Mouse (Mus musculus) adipocyte (in vitro differentiated cells): ENCODE results near the gene Zfpl1.
"Not testable (repeated sequence)": the region's sequence is repeated elsewhere in the genome, so short reads cannot be mapped to it uniquely, and the experiment has no call there.

Experiments
- DNase-seq: peaks from one replicate; pipeline ENCODE4 v3.0.0-alpha.2; 2016; ENCODE audit warnings: low spot score

The Zfpl1 gene

GRCm38 (mm10) chr19:6084478-6085248, at the start of gene Zfpl1, which contains the start of gene Cdca5:
Zfpl1 (minus strand) TSS chr19:6084956.
Cdca5 (plus strand) TSS chr19:6084983.
- DNase-seq = peak; percentile 99

- not testable (repeated sequence) for DNase-seq
These were observed 48.4 kb upstream of the Zfpl1 start for GRCm38 (mm10) chr19:6133197-6133596.

DNA sequence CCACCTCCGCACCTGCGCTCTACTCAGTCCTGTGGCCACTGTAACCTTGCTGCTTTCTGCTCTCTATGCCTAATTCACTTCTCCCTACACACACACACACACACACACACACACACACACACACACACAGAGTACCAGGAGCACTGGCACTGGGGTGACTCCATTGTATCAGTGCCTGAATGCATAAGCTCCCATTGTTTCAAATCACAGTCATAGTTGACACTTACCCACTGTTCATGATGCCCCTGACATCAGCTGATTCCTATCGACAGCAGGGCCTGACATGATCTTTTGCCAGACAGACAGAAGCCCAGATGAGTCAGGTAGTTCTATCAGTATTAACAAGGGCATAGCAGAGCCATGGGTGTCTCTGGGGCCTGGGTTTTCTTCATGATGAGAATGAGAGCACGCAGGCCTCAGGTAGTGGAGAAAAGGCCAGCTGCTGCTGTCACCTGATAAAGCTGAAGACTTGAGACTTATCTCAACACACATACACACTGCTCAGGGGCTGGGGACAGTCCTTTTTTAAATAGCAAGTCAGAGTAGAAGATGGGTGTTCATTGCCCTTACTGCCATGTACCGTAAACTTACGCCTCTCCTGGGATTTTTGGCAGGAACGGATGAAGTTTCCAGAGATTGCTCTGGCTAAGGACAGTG, 47.5 kb upstream of the Zfpl1 start:
- DNase-seq = no peak

GRCm38 (mm10) chr19:6130414-6131128, 45.8 kb upstream of the Zfpl1 start:
- not testable (repeated sequence) for DNase-seq

- peak; percentile 99 for DNase-seq
These were observed 43.1 kb upstream of the Zfpl1 start, which contains the start of gene Snx15 for GRCm38 (mm10) chr19:6127760-6128341. Snx15 (minus strand) TSS chr19:6128304.

DNA sequence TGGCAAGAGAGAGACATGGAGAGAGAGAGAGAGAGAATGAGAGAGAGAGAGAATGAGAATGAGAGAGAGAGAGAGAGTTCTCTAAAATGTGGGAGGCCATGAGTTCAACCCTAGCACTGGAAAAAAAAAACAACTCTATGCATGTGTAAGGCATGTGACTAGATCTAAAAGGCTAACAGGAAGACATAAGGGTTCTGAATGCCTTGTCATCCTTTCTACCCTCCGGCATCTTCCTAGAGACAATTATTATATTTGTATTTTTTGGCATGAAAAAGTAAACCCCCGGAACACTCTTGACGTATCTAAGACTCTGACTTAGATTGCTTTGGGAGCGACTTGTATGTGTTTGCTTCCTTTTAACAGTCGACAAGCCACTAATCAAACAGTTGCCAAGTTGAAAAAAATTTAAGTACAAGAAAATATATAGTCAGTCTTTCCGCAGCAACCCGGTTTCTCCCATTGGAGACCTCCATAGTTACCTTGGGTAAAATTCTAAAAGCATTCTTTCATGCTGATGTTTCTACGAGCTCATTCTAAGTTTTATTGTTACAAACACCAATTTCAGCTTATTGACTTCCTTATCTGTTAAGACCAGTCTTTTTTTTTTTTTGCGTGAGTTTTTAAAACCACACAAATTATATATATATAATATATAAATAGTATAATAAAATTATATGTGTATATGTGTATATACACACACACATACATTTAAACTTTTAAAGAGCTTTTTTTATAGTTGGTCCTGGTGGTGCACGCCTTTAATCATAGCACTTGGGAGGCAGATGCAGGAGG, 42.2 kb upstream of the Zfpl1 start:
- DNase-seq = no peak

GRCm38 (mm10) chr19:6126289-6126688, 41.5 kb upstream of the Zfpl1 start:
- peak; percentile 81 for DNase-seq

DNA sequence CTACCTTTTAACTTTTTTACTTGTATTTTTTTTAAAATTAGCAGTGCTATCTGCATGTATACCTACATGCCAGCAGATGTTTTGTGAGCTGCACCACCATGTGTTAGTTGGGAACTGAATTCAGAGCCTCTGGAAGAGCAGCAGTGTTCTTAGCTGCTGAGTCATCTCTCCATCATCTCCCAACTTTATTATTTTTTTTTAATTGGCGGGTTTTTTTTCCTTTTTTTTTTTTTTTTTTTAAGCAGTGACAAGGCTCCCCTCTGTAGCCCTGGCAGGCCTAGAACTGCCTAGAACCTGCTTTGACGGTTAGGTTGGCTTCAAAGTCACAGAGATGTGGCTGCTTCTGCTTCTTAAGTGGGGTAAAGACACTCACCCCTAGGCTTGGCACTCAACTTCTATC, 40.1 kb upstream of the Zfpl1 start:
- peak; percentile 55 for DNase-seq

DNA sequence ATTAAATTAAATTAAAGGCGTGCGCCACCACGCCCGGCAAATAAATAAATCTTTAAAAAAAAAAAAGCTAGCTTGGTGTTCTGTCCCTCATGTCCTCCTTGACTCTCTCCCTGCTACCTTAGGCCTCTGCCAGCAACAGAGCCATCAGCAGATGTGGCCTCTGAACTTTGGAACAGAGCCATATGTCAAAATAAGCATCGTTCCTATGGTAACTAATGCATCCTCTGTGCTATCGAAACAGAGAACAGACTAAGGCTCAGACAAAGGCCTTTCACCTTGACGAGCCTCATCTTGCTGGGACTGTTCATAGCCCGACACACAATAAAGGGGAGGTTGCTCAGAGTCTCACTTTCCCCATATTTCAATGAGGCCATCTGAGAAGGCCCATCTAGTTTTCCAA, 38.6 kb upstream of the Zfpl1 start:
- peak; percentile 69 for DNase-seq

- DNase-seq = no peak
These were observed 37.0 kb upstream of the Zfpl1 start for GRCm38 (mm10) chr19:6121761-6122160.

DNA sequence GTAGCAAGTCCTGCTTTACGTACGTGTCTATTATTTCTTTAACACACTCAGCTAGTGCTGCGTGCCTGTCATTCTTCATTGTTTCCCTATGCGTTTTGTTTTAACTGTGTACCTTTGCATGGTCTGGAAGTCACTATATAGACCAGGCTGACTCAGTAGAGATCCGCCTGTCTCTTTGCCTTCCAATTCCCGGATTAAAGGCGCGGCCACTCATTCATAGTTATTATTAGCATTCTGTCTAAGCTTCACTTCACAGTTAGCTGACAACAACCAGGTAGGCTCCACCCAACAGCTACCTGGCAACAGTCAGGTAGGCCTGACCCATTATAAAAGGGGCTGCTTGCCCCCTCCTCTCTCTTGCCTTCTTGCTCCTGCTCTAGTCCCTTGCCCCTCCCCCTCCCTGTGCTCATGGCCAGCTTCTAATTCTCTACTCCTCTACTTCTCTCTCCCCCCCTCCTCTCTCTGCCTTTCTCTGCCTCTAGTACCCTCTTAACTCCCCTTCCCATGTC, 34.0 kb upstream of the Zfpl1 start:
- no peak for DNase-seq

GRCm38 (mm10) chr19:6117986-6118676, 33.4 kb upstream of the Zfpl1 start, which contains the start of gene Sac3d1:
Sac3d1 (minus strand) TSS chr19:6118650.
- DNase-seq = peak; percentile 96

DNA sequence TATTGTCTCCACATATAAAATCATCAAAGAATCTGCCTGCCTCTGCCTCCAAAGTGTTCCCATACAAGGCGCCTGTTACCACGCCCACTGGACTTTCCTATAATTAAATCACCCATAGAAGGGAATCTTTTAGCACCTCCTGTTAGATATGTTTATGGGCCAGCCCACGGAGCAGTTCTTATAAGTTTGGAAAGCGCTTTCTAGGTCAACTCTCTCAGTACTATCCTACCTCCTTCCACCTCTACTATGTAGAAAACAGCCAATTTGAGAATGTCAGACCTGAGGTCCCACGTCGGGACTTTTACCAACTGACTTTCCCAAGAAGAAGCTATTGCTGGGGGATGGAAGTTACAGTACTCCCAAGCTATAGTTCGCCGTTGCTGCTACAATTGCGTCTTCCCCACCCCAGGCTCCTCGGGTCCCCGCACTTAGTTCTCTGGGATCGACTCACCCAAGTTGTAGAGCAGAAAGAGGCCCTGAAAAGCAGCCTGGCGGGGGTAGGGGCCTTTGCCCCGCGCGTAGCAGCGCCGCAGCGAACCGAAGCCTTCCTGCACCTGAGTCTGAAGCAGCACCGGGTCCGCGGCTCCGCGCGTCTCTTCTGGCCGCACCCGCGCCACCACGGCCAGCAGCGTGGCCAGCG, 32.7 kb upstream of the Zfpl1 start:
- DNase-seq = peak; percentile 26

GRCm38 (mm10) chr19:6116113-6116850, 31.5 kb upstream of the Zfpl1 start:
- no peak for DNase-seq

DNA sequence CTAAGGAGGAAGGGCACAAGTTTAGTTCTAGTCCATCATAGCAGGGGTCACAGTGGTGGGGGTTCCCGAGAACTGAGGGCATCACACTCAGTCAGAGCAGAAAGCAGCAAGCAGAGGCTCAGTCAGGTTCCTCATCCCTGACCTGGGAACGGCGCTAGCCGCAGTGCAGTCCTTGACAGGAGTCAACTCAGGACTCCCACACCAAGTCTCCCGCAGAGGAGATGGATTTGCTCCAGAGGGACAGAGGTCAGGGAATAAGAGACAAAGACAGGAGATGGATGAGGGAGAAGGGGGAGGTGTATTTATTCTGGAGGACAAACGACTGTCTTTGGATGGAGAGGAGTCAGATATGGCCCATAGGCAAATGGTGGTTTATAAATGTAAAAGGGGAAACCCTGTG, 28.4 kb upstream of the Zfpl1 start:
- DNase-seq = no peak

GRCm38 (mm10) chr19:6105586-6105985, 20.8 kb upstream of the Zfpl1 start, which contains the start of gene Naaladl1:
Naaladl1 (plus strand) TSS chr19:6105782.
- no peak for DNase-seq

- no peak for DNase-seq
These were observed 19.7 kb upstream of the Zfpl1 start for GRCm38 (mm10) chr19:6104476-6104875.

- DNase-seq = no peak
These were observed 17.6 kb upstream of the Zfpl1 start for GRCm38 (mm10) chr19:6102169-6102853.

DNA sequence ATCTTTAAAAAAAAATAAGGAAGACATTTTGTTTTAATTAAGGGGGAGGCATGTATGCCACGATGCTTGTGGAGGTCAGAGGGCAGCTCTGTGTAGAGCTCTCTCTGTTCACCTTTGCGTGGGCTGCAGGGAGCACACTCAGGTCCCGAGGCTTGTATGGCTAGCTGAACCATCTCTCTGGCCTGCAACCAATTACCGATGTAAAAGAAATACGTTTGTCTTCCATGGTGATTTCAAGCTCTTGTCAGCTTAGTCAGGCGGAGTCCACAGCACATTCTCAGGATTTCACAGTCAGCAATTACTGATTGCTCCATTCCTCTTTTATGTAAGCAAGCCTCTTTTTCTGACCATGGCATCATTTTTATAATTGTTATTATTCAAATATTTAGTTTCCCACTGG, 16.4 kb upstream of the Zfpl1 start:
- no peak for DNase-seq
